Mouse (Mus musculus): Measurements from ENCODE around the gene Grhpr. TPM values are rescaled to one million over a fixed set of nuclear protein-coding genes. Genes with fewer than 3 reads are reported as not detected.

Gene Grhpr
- total and polyA plus RNA-seq, 2 experiments from 2014 or later = 103 to 147 TPM

DNA sequence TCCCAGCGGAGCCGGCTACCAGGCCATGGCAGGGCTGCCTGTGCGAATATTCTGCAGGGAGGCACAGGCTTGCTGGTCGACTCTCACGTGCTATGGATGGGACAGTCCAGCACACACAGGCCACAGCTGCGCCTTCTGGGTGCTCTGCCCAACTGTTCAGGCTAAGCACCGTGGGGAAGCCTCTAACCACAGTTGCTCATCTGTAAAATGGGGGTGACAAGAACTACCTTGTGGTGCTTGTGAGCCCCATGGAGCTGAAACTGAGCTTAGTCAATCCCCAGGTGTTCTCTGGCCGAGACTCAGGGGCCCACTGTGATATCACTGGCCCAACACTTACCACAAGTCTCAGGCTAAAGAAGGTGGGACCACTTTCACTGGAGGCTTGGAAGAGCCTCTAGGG, 13.8 kb upstream of the Grhpr start:
- WGBS = 83% methylated on average over 8 of the region's 8 CpGs
- TF ChIP-seq CTCF (IDR thresholded peaks at IDR 0.05; ENCODE audit: low read depth) = no peak
- ATAC-seq (ENCODE audit: insufficient read depth, low read depth) = no peak

DNA sequence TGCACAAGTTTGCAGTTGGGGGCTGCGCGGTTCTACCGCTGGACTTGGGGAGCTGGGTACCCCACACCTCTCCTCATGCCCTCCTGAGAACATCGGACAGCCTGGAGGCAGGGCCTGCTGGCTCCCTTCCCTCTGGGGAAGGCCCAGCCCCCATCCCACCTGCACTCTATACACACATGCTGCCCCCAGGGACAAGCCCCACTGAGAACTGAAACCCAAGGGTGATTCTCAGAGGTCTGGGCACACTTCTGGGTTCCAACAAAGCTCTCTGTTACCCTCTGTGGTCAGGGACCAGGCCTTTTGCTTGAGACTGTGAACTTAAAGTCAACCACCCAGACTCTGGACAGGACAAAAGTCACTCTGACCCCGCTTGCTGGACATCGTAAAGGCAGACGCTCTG, 11.1 kb upstream of the Grhpr start:
- 84% methylated on average over 7 of the region's 7 CpGs for WGBS

More for the DNA sequence above, 13.8 kb upstream of the Grhpr start:
- H3K4me1 ChIP-seq (ENCODE audit: control insufficient read depth, insufficient read depth) = no peaks in the 10 kb centered on the region
- no peak overlapping the region for H3K4me3 ChIP-seq (ENCODE audit: low read depth, low read length)
- no peaks in the 10 kb centered on the region for H3K36me3 ChIP-seq (replicated peaks; ENCODE audit: control insufficient read depth, insufficient read depth, low read length)
- no peak for DNase-seq (ENCODE audit: low spot score)
- H3K27me3 ChIP-seq (ENCODE audit: control insufficient read depth, insufficient read depth, low read length) = no peaks in the 10 kb centered on the region
- H3K27ac ChIP-seq (ENCODE audit: low read depth) = no peak overlapping the region
- H3K9me3 ChIP-seq (replicated peaks; ENCODE audit: control insufficient read depth, low read length) = no peaks in the 10 kb centered on the region
- H3K9ac ChIP-seq (replicated peaks; ENCODE audit: low read depth, low read length) = no peak overlapping the region
- no peak overlapping the region for H3K4me2 ChIP-seq (ENCODE audit: low read depth, low read length)

DNA sequence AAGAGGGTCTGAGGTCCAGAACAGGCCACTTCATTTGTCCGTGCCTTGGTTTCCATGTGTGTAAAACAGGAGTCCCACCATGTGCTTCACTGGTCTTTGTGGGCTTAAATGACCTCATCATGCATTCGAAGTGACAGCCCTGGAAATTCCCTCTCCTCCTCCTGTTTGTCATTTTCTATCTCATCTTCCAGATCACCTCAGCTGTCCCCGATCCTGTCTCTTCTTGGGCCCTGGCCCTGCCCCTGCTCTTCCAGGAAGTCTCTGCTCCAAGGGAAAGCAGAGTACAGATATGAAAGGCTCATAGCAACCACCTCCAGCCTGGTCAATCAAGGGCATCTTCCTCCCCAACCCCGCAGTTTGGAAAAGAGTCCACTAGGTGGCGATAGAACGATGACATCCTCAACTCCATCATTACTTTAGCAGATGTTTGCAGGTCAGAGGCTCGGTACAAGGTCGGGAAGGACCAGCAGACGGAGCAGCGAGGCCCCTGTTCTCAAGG, 10.5 kb upstream of the Grhpr start:
- no peak overlapping the region for H3K4me2 ChIP-seq (ENCODE audit: low read depth, low read length)
- 17% methylated on average over 10 of the region's 10 CpGs for WGBS
- TF ChIP-seq EP300 (IDR thresholded peaks at IDR 0.05; ENCODE audit: low read depth) (no peak), CTCF (IDR thresholded peaks at IDR 0.05; ENCODE audit: low read depth) (peak; percentile 81)
- no peaks in the 10 kb centered on the region for H3K36me3 ChIP-seq (replicated peaks; ENCODE audit: control insufficient read depth, insufficient read depth, low read length)
- DNase-seq (ENCODE audit: low spot score) (peak; percentile 44), ATAC-seq (ENCODE audit: insufficient read depth, low read depth) (0 out of 2 replicates have a peak, but pooled peaks have one; percentile 17)
- no peak overlapping the region for H3K9ac ChIP-seq (replicated peaks; ENCODE audit: low read depth, low read length)
- H3K27me3 ChIP-seq (ENCODE audit: control insufficient read depth, insufficient read depth, low read length) = no peaks in the 10 kb centered on the region
- H3K4me3 ChIP-seq (ENCODE audit: low read depth, low read length) = no peak overlapping the region
- H3K9me3 ChIP-seq (replicated peaks; ENCODE audit: control insufficient read depth, low read length) = no peaks in the 10 kb centered on the region
- H3K27ac ChIP-seq (ENCODE audit: low read depth) = no peak overlapping the region
- no peaks in the 10 kb centered on the region for H3K4me1 ChIP-seq (ENCODE audit: control insufficient read depth, insufficient read depth)

More for the DNA sequence above, 11.1 kb upstream of the Grhpr start:
- no peak overlapping the region for H3K9ac ChIP-seq (replicated peaks; ENCODE audit: low read depth, low read length)
- no peak overlapping the region for H3K4me3 ChIP-seq (ENCODE audit: low read depth, low read length)
- H3K9me3 ChIP-seq (replicated peaks; ENCODE audit: control insufficient read depth, low read length) = no peaks in the 10 kb centered on the region
- no peak overlapping the region for H3K27ac ChIP-seq (ENCODE audit: low read depth)
- no peak for DNase-seq (ENCODE audit: low spot score)
- no peak overlapping the region for H3K4me2 ChIP-seq (ENCODE audit: low read depth, low read length)
- no peaks in the 10 kb centered on the region for H3K4me1 ChIP-seq (ENCODE audit: control insufficient read depth, insufficient read depth)
- TF ChIP-seq EP300 (IDR thresholded peaks at IDR 0.05; ENCODE audit: low read depth) (no peak), CTCF (IDR thresholded peaks at IDR 0.05; ENCODE audit: low read depth) (no peak)
- H3K27me3 ChIP-seq (ENCODE audit: control insufficient read depth, insufficient read depth, low read length) = no peaks in the 10 kb centered on the region
- ATAC-seq (ENCODE audit: insufficient read depth, low read depth) = no peak
- H3K36me3 ChIP-seq (replicated peaks; ENCODE audit: control insufficient read depth, insufficient read depth, low read length) = no peaks in the 10 kb centered on the region

DNA sequence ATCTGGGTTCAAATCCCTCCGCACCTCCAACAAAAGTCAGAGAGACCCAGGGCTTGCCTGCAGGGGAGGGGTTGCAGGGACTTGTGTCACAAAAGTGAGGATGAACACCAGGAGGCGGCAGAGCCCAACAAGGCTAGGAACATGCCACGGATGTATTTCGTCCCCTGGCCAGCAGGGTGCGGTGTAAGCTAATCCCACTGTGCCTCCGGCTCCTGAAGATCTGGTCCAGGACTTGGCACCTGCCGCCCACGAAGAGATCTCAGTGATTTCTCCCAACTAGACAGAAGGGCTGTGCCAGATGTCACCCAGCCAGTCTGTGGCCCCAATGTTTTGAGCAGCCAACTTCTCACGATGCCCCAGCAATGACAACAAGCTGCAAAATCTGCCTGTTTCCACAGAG, 7.7 kb upstream of the Grhpr start:
- H3K36me3 ChIP-seq (replicated peaks; ENCODE audit: control insufficient read depth, insufficient read depth, low read length) = no peaks in the 10 kb centered on the region
- H3K27me3 ChIP-seq (ENCODE audit: control insufficient read depth, insufficient read depth, low read length) = no peaks in the 10 kb centered on the region
- no peak for TF ChIP-seq EP300 (IDR thresholded peaks at IDR 0.05; ENCODE audit: low read depth)
- TF ChIP-seq CTCF (IDR thresholded peaks at IDR 0.05; ENCODE audit: low read depth) = peak; percentile 99
- H3K4me1 ChIP-seq (ENCODE audit: control insufficient read depth, insufficient read depth) = no peaks in the 10 kb centered on the region
- H3K9ac ChIP-seq (replicated peaks; ENCODE audit: low read depth, low read length) = no peak overlapping the region
- WGBS = 9% methylated on average over 9 of the region's 9 CpGs
- H3K9me3 ChIP-seq (replicated peaks; ENCODE audit: control insufficient read depth, low read length) = no peaks in the 10 kb centered on the region
- H3K4me3 ChIP-seq (ENCODE audit: low read depth, low read length) = no peak overlapping the region
- DNase-seq (ENCODE audit: low spot score) = peak; percentile 81
- H3K27ac ChIP-seq (ENCODE audit: low read depth) = no peak overlapping the region
- peak overlapping the region; percentile 56 for H3K4me2 ChIP-seq (ENCODE audit: low read depth, low read length)
- ATAC-seq (ENCODE audit: insufficient read depth, low read depth) = peak; percentile 82

DNA sequence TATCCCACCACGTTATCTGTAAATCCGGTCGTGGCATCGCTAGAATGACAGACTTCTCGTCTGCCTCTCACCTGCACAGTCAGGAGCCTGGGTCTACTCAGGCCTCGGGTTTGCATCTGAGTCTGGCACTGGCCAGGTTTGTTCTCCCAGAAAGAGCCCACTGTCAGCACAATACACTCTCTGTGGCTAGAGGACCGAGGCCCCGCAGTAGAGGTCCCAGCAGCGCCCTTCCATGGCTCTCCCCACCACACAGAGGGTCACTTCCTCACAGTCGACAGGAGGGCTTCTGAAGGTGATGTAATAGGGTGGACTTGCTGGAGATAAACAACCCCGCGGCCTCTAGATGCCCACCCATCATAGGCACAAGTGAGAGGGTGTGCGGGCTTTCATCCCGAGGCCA, 7.3 kb upstream of the Grhpr start:
- WGBS = 44% methylated on average over 14 of the region's 14 CpGs
- H3K4me1 ChIP-seq (ENCODE audit: control insufficient read depth, insufficient read depth) = no peaks in the 10 kb centered on the region
- no peak overlapping the region for H3K27ac ChIP-seq (ENCODE audit: low read depth)
- peak; percentile 24; the same call in 1 of the 2 replicates for ATAC-seq (ENCODE audit: insufficient read depth, low read depth)
- H3K9ac ChIP-seq (replicated peaks; ENCODE audit: low read depth, low read length) = no peak overlapping the region
- TF ChIP-seq CTCF (IDR thresholded peaks at IDR 0.05; ENCODE audit: low read depth) = no peak
- TF ChIP-seq EP300 (IDR thresholded peaks at IDR 0.05; ENCODE audit: low read depth) = no peak
- no peak for DNase-seq (ENCODE audit: low spot score)
- H3K36me3 ChIP-seq (replicated peaks; ENCODE audit: control insufficient read depth, insufficient read depth, low read length) = no peaks in the 10 kb centered on the region
- peak overlapping the region; percentile 56 for H3K4me2 ChIP-seq (ENCODE audit: low read depth, low read length)
- no peaks in the 10 kb centered on the region for H3K27me3 ChIP-seq (ENCODE audit: control insufficient read depth, insufficient read depth, low read length)
- H3K4me3 ChIP-seq (ENCODE audit: low read depth, low read length) = no peak overlapping the region
- no peaks in the 10 kb centered on the region for H3K9me3 ChIP-seq (replicated peaks; ENCODE audit: control insufficient read depth, low read length)

DNA sequence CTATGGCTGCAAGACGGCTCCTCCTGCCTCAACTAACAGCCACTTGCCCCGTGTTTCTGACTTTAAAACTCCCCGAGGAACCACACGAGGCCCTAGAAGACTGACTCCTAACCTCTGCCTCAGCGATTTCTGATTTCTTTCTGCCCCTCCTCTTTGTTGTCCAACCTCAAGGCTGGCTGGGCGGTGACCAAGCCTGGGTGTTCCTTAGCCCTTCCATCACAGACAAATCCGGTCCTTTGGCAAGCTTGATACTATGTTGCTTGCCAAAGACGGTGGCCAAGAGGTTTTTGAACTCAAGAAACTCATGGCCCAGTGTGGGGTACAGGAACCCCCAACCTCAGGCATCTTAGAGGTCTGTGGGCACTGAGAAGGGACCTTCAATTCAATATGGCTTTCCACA, 6.9 kb upstream of the Grhpr start:
- no peak for ATAC-seq (ENCODE audit: insufficient read depth, low read depth)
- TF ChIP-seq EP300 (IDR thresholded peaks at IDR 0.05; ENCODE audit: low read depth) (no peak), CTCF (IDR thresholded peaks at IDR 0.05; ENCODE audit: low read depth) (no peak)
- no peak for DNase-seq (ENCODE audit: low spot score)

More for the DNA sequence above, 6.9 kb upstream of the Grhpr start:
- H3K9me3 ChIP-seq (replicated peaks; ENCODE audit: control insufficient read depth, low read length) = no peaks in the 10 kb centered on the region
- no peak overlapping the region for H3K4me3 ChIP-seq (ENCODE audit: low read depth, low read length)
- H3K36me3 ChIP-seq (replicated peaks; ENCODE audit: control insufficient read depth, insufficient read depth, low read length) = no peaks in the 10 kb centered on the region
- no peak overlapping the region for H3K27ac ChIP-seq (ENCODE audit: low read depth)
- H3K9ac ChIP-seq (replicated peaks; ENCODE audit: low read depth, low read length) = no peak overlapping the region
- 82% methylated on average over 8 of the region's 8 CpGs for WGBS
- H3K27me3 ChIP-seq (ENCODE audit: control insufficient read depth, insufficient read depth, low read length) = no peaks in the 10 kb centered on the region
- H3K4me2 ChIP-seq (ENCODE audit: low read depth, low read length) = no peak overlapping the region
- H3K4me1 ChIP-seq (ENCODE audit: control insufficient read depth, insufficient read depth) = no peaks in the 10 kb centered on the region
